Mouse (Mus musculus): ENCODE measurements around the gene Alg5.
"Not testable (repeated sequence)": the region's sequence is repeated elsewhere in the genome, so short reads cannot be mapped to it uniquely, and the experiment has no call there.

The Alg5 gene

GRCm38 (mm10) chr3:54737317-54737716, 2.0 kb downstream of the Alg5 start:
- no peak for DNase-seq

GRCm38 (mm10) chr3:54741965-54742364, 6.6 kb downstream of the Alg5 start:
- DNase-seq = no peak

- peak; percentile 21 for DNase-seq
Observed at GRCm38 (mm10) chr3:54745799-54746198, 10.5 kb downstream of the Alg5 start.

GRCm38 (mm10) chr3:54753411-54753810, 18.1 kb downstream of the Alg5 start:
- DNase-seq = no peak

GRCm38 (mm10) chr3:54755145-54756041, 20.1 kb downstream of the Alg5 start, which contains the start of gene Smad9:
Smad9 (plus strand) TSS chr3:54755582.
- DNase-seq = peak; percentile 72

- peak; percentile 16 for DNase-seq
Observed at GRCm38 (mm10) chr3:54756058-54756457, 20.7 kb downstream of the Alg5 start.

GRCm38 (mm10) chr3:54757446-54757845, 22.1 kb downstream of the Alg5 start:
- no peak for DNase-seq

- no peak for DNase-seq
Observed at GRCm38 (mm10) chr3:54759211-54759610, 23.9 kb downstream of the Alg5 start.

GRCm38 (mm10) chr3:54760321-54761115, 25.2 kb downstream of the Alg5 start:
- no peak for DNase-seq

- DNase-seq = no peak
Observed at GRCm38 (mm10) chr3:54761258-54761657, 25.9 kb downstream of the Alg5 start.

GRCm38 (mm10) chr3:54764418-54764817, 29.1 kb downstream of the Alg5 start:
- peak; percentile 49 for DNase-seq

- not testable (repeated sequence) for DNase-seq
Observed at GRCm38 (mm10) chr3:54765521-54765920, 30.2 kb downstream of the Alg5 start.

GRCm38 (mm10) chr3:54766034-54766433, 30.7 kb downstream of the Alg5 start:
- DNase-seq = no peak

GRCm38 (mm10) chr3:54766811-54767210, 31.5 kb downstream of the Alg5 start:
- DNase-seq = no peak

GRCm38 (mm10) chr3:54768592-54768991, 33.3 kb downstream of the Alg5 start:
- DNase-seq = no peak

GRCm38 (mm10) chr3:54769349-54770275, 34.3 kb downstream of the Alg5 start:
- no peak for DNase-seq

GRCm38 (mm10) chr3:54773613-54774012, 38.3 kb downstream of the Alg5 start:
- no peak for DNase-seq

- DNase-seq = no peak
Observed at GRCm38 (mm10) chr3:54775989-54776631, 40.8 kb downstream of the Alg5 start.

- no peak for DNase-seq
Observed at GRCm38 (mm10) chr3:54790601-54791000, 55.3 kb downstream of the Alg5 start.

- no peak for DNase-seq
Observed at GRCm38 (mm10) chr3:54791822-54792677, 56.7 kb downstream of the Alg5 start.

GRCm38 (mm10) chr3:54793762-54794161, 58.4 kb downstream of the Alg5 start:
- DNase-seq = no peak

Data from kidney, adult 18-20 months (tissue).